Mouse (Mus musculus): ENCODE data around the gene Apopt1.

Gene Apopt1

DNA sequence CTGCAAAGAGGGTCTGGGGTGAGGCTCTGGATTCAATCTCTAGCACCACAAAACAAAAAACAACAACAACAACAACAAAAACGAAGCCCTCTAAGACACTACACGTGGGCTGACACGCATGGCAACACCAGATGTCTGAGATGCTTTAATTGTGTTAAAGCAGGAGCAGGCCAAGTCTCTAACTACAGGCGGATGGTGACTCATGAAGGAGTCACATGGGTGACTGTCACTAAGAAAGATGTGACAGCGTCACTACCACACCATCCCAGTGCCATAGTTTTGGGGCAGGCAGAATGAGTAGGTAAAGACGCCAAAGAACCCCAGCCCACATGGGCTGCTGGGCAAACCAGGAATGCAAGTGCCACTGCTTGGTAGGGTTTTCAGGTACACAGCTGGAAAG lies 39.4 kb downstream of the Apopt1 start:
- DNase-seq = no peak

DNA sequence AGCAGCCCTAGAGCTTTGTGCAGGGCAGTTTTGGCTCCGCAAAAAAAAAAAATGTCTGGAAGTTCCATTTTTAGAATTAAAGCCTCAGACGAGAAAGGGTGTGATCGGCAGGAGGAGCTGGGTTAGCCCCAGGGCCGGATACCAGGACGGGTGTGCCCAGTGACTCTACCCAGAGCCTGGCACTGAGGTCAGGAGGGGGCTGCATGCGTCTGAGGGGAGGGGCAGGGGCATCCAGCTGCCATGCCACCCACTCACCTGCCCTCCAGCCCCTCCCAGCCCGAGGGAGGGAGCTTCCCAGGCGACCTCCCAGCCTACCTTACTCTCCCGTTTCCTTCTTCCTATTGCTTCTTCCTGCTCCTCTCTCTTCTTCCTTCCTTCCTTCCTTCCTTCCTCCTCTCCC lies 40.3 kb downstream of the Apopt1 start:
- DNase-seq = no peak

DNA sequence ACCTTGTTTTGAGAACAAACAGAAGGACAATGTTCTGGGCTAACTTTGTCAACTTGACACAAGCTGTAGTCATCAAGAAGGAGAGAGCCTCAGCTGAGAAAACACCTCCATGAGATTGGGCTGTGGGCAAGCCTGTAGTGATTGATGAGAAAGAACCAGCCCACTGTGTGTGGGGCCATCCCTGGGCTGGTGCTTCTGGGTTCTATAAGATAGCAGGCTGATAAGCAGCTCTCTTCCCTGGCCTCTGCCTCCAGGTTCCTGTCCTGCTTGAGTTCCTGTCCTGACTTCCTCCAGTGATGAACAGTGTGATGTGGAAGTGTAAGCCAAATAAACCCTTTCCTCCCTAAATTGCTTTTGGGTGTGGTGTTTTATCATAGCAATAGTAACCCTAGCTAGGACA lies 41.6 kb downstream of the Apopt1 start:
- DNase-seq = no peak

GRCm38 (mm10) chr12:111755231-111755630 lies 42.2 kb downstream of the Apopt1 start:
- no peak for DNase-seq

DNA sequence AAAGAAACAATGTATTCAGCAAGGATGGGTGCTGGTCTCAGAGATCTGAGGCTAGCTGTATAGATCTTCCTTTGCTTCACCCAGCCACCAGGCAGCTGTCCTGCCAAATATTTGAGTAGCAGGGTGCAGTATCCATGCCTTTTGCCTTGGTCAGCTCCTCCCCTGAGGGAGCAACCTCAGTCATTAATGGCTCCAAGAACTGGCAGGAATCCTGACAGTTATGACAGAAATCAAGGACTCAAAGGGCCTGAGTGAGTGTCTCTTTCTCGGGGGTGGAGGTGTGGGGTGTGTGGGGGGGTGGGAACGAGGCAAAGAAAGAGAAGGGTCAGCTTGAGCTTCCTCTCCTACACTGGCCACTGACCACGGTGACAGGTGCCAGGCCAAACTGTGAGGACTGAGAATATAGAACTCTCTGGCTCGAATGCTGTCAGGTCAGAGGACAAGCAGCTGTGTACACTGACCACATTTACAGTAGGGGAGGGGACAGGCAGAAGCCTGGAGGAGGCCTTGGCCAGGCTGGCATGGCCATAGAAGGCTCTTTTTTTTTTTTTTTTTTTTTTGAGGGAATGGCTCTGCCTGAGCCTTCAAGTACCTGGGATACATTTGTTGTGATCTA lies 43.1 kb downstream of the Apopt1 start:
- no peak for DNase-seq

DNA sequence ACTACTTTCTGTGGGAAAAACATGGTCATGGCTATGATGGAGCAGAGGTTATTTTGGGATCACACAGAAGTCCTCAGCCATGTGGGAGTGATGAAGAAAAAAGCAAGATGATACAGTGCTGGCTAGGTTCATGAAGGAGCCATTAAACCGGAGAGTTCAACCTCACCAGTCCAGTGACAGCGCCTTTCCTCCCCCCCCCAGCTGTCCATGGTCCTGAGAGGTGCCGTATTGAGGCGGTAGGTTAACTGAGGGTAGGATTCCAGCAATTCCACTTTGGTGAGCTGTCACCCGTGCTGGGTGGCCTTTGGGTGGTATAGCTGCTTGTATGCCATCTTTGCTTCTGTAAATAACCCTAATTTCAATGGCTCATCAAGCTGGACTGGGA lies 43.6 kb downstream of the Apopt1 start:
- DNase-seq = no peak

DNA sequence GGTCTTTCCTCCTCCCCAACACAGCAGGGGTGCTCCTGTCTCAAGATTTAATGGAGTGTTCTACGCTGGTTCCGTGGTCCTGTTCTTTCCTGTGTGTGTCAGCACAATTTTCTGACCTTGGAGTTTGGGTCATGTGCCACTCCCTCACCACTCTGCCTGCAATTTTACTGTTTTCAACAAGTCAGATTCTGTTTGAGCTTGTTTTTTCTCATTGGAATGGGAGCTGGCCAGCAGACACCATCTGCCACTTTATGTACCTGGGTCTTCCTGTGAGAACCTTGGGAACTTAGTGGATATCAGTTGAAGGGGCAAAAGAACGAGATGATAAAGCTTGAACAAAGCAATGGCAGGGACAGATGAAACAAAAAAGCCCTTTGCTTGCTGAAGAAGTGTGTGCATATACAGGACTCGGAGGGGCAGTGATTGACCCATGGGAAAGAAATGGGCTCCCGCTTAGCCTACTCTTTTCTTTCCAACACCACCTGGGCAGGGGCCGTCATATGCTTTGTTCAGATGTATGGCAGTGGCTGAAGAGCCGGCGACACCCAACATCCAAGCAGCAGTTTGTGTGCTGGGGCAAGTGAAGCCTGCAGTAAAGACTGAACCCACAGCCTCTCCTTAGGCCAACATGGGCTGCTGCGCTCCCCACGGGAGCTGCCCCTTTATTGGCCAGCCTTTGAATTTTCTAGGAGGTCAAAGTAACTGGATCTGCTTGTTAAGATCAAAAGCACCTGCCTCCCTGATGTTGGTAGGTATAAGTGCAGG lies 44.7 kb downstream of the Apopt1 start:
- DNase-seq = peak; percentile 21

DNA sequence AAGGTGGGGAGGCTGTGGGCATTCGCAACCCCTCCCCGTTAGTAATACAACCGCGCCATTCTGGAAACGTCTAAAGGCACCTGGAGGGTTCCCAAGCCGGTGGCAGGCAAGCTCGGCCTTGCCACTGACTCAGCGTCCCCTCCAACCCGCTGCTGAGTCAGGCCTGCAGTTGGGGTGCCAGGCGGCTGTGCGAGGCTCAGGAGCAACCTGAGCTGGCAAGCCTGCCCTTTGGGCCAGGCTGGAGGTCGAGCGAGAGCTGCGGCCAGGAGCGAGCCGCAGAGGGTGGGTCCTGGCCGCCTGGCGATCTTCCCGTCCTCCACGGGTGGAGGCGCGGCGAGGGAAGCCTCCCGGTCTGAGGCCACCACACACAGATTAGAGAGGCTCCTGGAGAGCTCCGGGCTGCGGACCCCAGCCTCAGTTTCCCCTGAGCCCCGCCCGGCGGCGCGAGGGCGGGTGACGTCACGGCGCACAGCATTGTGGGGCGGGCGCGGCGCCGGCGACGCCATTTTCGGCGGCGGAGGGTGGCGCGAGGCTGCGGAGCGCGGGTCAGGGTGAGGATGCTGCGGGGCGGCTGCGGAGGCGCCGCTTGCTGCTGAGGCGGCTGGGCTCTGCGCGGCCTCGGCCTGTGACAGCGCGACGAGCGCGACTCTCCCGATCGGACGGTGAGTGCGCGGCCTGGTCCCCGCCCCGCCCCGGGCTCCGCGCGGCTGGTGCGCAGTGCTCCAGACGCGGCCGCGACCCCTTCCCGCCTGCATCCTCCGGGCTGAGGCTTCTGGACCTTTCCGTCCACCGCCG lies 45.5 kb downstream of the Apopt1 start, which contains the start of gene Klc1:
Klc1 (plus strand) TSS at position 469 of the 795 bp plus-strand sequence.
- peak; percentile 67 for DNase-seq

- peak; percentile 50 for DNase-seq
Measured at GRCm38 (mm10) chr12:111759176-111760061, 46.4 kb downstream of the Apopt1 start.

GRCm38 (mm10) chr12:111760306-111760908 lies 47.3 kb downstream of the Apopt1 start:
- no peak for DNase-seq

GRCm38 (mm10) chr12:111762620-111763280 lies 49.7 kb downstream of the Apopt1 start:
- DNase-seq = no peak

- peak; percentile 27 for DNase-seq
Measured at GRCm38 (mm10) chr12:111766313-111767236, 53.5 kb downstream of the Apopt1 start.

DNA sequence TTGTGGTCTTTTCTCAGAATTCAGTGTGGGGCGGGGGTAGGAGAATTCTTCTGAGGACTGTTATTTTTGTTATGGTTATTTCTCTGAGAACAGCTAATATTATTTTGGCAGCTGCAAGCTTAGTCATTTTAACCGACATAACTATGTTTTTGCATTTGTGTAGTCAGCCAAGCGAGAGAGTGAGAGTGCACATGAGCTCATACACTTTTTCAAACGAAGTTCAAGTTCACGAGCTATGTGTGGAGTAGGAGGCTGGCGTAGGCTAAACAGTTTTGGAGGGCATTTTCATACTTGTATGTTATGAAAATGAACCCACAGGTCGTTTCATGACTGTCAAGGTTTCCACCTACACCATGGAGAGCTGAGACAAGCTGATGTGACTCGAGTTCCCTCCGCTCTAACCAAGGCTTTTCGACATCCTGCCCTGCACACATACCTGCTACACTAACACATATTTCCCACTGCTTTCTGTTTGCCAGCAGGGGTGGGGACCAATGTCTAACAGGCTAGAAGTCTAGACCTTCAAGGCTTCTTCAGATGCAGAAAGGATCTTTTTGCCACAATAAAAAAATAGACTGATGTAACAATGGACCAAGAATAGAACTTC lies 55.4 kb downstream of the Apopt1 start:
- no peak for DNase-seq

DNA sequence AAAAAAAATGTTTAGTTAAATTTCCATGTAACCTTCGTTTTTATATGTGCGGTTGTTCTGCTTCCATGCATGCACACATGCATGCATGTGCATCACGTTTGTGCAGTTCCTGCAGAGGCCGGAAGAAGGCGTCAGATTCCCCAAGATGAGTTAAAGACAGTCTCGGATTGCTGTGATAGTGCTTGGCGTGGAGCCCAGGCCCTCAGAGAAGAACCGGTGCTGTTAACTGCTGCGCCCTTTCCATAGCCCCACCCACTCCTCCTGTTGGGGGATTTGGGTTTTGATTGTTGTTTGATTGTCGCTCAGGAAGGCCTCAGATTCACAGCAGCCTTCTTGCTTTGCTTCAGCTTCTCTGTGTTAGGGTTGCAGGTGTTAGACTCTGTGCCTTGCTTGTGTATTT lies 56.2 kb downstream of the Apopt1 start:
- peak; percentile 54 for DNase-seq

DNA sequence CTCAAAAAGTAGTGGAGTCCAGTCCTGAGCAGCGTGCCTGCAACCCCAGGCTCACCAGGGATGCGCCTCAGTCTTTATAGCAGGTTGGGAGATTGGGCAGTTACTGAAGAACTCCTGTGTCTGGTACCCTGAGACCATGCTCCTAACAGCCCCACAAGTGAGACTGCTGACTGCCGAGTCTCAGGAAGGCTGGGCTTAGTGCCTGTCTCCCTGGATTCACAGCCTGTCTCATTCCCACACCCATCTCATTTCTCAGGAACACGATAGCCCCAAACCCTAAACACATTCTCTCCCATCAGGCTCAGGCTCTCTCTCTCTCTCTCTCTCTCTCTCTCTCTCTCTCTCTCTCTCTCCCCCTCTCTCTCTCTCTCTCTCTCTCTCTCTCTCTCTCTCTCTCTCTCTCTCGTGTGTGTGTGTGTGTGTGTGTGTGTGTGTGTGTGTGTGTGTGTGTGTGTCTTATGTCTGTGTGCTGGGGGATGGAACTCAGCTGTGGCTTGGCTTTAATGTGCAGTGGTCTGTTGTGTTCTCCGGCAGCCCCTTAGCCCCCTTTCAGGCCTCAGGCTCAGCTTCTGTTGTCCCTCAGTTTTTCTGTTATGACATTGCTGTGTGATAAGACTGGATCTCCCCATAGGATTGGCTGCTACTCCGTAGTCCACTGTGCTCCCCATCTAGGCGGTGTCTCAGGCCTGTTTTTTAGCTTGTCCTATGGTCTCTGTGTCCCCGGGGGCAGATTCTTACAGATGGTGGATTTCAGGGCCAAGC lies 56.9 kb downstream of the Apopt1 start:
- DNase-seq = no peak

DNA sequence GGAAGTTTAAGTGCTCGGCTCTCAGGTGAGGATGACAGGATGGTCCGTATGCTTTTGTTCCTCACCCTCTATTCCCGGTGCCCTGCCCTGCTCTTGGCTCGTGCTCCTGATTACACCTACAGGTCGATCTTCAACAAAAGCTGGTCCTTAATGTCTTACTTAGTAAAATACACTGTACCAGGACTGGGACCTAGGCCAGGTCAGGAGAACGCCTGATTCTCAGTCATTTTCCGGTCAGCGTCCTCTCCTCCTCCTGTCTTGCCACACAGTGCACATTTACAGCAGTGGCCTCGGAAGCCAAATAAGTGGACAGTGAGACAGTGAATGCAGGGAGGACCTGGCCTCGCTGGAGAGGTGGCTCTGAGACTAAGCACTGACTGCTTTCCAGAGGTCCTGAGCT lies 57.6 kb downstream of the Apopt1 start:
- DNase-seq = peak; percentile 70

DNA sequence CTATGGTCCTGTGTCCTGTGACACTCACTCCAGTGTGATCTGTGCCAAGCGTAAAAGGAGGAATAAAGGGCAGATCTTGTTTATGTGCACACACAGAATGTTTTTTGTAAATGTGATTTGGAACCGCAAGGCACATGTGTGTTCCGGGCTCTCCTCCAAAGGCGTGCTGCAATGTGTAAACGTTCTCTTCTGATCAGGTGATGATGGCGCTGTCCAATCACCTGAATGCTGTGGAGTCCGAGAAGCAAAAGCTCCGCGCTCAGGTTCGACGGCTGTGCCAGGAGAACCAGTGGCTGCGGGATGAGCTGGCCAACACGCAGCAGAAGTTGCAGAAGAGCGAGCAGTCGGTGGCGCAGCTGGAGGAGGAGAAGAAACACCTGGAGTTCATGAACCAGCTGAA lies 61.1 kb downstream of the Apopt1 start:
- no peak for DNase-seq

DNA sequence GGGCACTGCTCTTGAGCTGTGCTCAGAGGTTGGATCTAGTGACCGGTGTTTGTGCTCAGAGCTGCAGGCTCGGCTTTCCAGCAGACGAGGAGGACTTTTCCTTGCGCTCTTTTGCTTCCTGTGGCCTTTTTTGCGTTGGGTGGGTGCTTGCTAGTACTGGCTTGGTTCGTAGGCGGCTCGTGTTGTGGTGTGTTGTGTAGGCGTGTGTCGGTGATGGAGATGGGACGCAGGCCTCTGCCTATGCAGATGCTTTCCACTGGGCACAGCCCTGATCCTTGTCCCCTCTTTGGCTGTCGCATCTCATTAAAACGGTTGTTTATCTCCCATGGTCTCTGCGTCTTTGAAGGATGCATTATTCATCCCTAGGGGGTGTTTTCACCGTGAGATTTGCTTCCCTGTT lies 61.8 kb downstream of the Apopt1 start:
- no peak for DNase-seq

- DNase-seq = no peak
Measured at GRCm38 (mm10) chr12:111777919-111778318, 64.9 kb downstream of the Apopt1 start.

Measured in kidney, adult 9 months (tissue).